Comparison of ENCODE assay signal across 8 mouse cellular contexts in genomic region chr2:49450931-49451636, GRCm38 (mm10). TPM values are rescaled to one million over a fixed set of nuclear protein-coding genes. Genes with fewer than 3 reads are reported as not detected.
DNase-seq lines count a peak whose midpoint lies in the region; ATAC-seq lines count a peak whose summit lies in the region.

TSS of gene Epc2 (plus strand) at chr2:49451486.

- intact Hi-C loops in left cerebral cortex, postnatal 4 days (cut with DNase I), result loop anchor here (2.0 to 5.0 kb wide), 2 partner anchors 170 to 281 kb away; no protein-coding TSS in a partner anchor

- peak within 1 kb of the TSS; percentile 98 for H3K4me3 ChIP-seq in embryonic facial prominence, embryonic 10.5 days
- peak within 1 kb of the TSS; percentile 92 for H3K4me3 ChIP-seq in midbrain, embryonic 11.5 days (ENCODE audit: low read depth, low read length)

- H3K27me3 ChIP-seq in embryonic facial prominence, embryonic 10.5 days (replicated peaks; ENCODE audit: low read depth, poor library complexity, severe bottlenecking), result no peaks in the 10 kb centered on the region
- H3K27me3 ChIP-seq in midbrain, embryonic 11.5 days (ENCODE audit: control insufficient read depth, insufficient read depth, low read length), result no peaks in the 10 kb centered on the region

- ATAC-seq in granulocyte monocyte progenitor cell, adult 5-6 weeks (replicated peaks; ENCODE audit: poor library complexity, severe bottlenecking), result peak; percentile 45
- peak; percentile 86 for ATAC-seq in midbrain, embryonic 11.5 days (ENCODE audit: low FRiP score)

- peaks cover 35% of the 10 kb centered on the region for H3K4me1 ChIP-seq in embryonic facial prominence, embryonic 10.5 days
- peaks cover 4% of the 10 kb centered on the region; the same call in 1 of the 2 replicates for H3K4me1 ChIP-seq in midbrain, embryonic 11.5 days (ENCODE audit: control insufficient read depth, insufficient read depth, low read length)

- peak within 1 kb of the TSS; percentile 72 for H3K4me2 ChIP-seq in midbrain, embryonic 11.5 days

- DNase-seq in adrenal gland, postnatal 14 days, result peak; percentile 91
- peak; percentile 94 for DNase-seq in embryonic facial prominence, embryonic 10.5 days (ENCODE audit: low spot score)
- peak; percentile 76 for DNase-seq in kidney, adult 11 months
- peak; percentile 91 for DNase-seq in left cerebral cortex, postnatal 4 days
- DNase-seq in midbrain, embryonic 11.5 days (ENCODE audit: low spot score, missing footprints), result peak; percentile 99
- peak; percentile 90 for DNase-seq in right cerebral cortex, postnatal 4 days
- peak; percentile 93 for DNase-seq in yolk sac, embryonic 10.5 days (ENCODE audit: low spot score)

- no peaks in the 10 kb centered on the region for H3K36me3 ChIP-seq in embryonic facial prominence, embryonic 10.5 days (replicated peaks)
- no peaks in the 10 kb centered on the region for H3K36me3 ChIP-seq in midbrain, embryonic 11.5 days (ENCODE audit: control insufficient read depth, insufficient read depth, low read length)

- WGBS in embryonic facial prominence, embryonic 10.5 days, result under 1% methylated on average over 88 of the region's 88 CpGs
- under 1% methylated on average over 64 of the region's 88 CpGs for WGBS in midbrain, embryonic 11.5 days

- H3K9me3 ChIP-seq in embryonic facial prominence, embryonic 10.5 days, result no peaks in the 10 kb centered on the region
- no peaks in the 10 kb centered on the region for H3K9me3 ChIP-seq in midbrain, embryonic 11.5 days (ENCODE audit: control insufficient read depth, low read length)

- H3K27ac ChIP-seq in embryonic facial prominence, embryonic 10.5 days (replicated peaks), result peak within 1 kb of the TSS; percentile 100
- peak within 1 kb of the TSS; percentile 99 for H3K27ac ChIP-seq in midbrain, embryonic 11.5 days (ENCODE audit: low read depth, low read length)

- peak within 1 kb of the TSS; percentile 99 for H3K9ac ChIP-seq in midbrain, embryonic 11.5 days (ENCODE audit: low read length)

RNA-seq across cellular contexts. Expression of gene Epc2, which starts in this region (rescaled TPM):
- 22.9 and 23.2 TPM in 2 replicates for total RNA-seq in adrenal gland, postnatal 14 days (2021)
- polyA plus RNA-seq in embryonic facial prominence, embryonic 10.5 days (2016; fragmentation: Nextera tagmentation; extraction: Ambion mirVana), result 7.3 and 8.0 TPM in 2 replicates
- 17.1 and 23.9 TPM in 2 replicates for total RNA-seq in granulocyte monocyte progenitor cell, adult 5-6 weeks (2014; fragmentation: Nextera tagmentation)
- total RNA-seq in granulocyte monocyte progenitor cell, adult 5-6 weeks (2017), result 28.3 and 30.8 TPM in 2 replicates
- total RNA-seq in left cerebral cortex, postnatal 4 days (2021), result 10 to 100 TPM; 56.2 to 61.7 TPM
- 12.2 and 14.0 TPM in 2 replicates for polyA plus RNA-seq in midbrain, embryonic 11.5 days (2014; fragmentation: Nextera tagmentation; extraction: Ambion mirVana)

Comparison
In these comparisons a context has a peak if more than half of its experiments do, and no peak if none do; other contexts are left out.
1. Peak in every context shown above with its lines: DNase-seq, ATAC-seq, H3K4me3 ChIP-seq and H3K27ac ChIP-seq.